Mouse (Mus musculus): ENCODE measurements around the gene Phf10.

GRCm38 (mm10) chr17:14906611-14907010 lies 54.5 kb downstream of the Phf10 start:
- no peak for TF ChIP-seq POLR2A (IDR thresholded peaks at IDR 0.05; ENCODE audit: borderline replicate concordance, insufficient read depth, low read length)
- TF ChIP-seq CTCF (IDR thresholded peaks at IDR 0.05; ENCODE audit: borderline replicate concordance, insufficient read depth, low read depth, low read length): no peak

All from cerebellum, adult 2 months (tissue).